Mouse (Mus musculus): ENCODE measurements at regions not wholly inside any gene's neighbourhood (a gene's known extent, or its start where the extent isn't known, plus 50 kb on each side); places are given as distances from the start of the nearest gene placed in this dataset.
"Not testable (repeated sequence)": the region's sequence is repeated elsewhere in the genome, so short reads cannot be mapped to it uniquely, and the experiment has no call there.

DNA sequence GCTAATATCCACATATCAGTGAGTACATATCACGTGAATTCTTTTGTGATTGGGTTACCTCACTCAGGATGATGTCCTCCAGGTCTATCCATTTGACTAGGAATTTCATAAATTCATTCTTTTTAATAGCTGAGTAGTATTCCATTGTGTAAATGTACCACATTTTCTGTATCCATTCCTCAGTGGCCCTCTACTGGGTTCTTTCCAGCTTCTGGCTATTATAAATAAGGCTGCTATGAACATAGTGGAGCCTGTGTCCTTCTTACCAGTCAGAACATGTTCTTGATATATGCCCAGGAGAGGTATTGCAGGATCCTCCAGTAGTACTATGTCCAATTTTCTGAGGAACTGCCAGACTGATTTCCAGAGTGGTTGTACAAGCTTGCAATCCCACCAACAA is 884.0 kb upstream of the Lrrc4c start:
- DNase-seq (ENCODE audit: low spot score in 2 of 2), result not testable (repeated sequence)

DNA sequence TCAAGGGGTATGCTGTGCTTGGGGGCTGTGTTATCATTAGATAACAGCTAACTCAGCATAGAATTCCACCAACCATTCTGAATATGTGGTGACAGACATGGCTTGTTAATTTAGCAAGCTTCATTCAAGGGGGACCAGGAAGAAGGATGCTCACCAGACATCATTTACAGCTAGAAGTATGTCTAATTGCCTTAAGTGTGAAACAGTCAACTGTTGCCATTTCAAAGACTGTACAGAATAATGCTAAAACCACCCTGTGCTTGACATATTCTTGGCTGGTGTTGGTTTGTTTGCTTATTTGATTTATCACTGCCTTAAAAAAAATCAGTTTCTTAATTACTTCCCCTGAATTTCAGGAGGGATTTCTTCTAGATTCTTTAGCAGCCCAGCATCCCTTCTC is 877.0 kb upstream of the Lrrc4c start:
- DNase-seq (ENCODE audit: low spot score in 2 of 2), result no peak

DNA sequence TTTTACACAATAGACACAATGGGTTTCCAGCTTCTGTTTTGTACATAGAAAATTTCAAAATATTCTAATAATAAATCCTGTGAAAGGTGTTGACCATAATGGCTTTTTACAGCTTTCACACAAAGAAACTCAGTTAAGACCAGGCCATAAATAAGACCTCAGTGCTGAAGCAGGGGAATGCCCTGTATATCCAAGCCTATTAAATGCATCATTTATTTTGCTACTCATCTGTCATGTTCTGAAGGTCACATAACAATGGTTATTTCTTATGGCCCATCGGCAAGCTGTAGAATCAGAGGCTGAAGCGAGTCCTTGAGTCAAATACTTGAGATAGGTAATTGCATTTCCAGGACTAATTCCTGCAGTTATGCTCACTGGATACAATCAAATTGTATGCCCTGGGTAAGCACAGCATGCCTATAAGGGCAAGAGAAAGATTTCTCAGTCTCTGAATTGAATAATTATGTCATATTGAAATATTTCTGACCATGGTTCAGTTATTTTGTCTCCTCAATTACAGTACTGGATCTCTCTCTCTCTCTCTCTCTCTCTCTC is 874.6 kb upstream of the Lrrc4c start:
- no peak for DNase-seq (ENCODE audit: low spot score in 2 of 2)

DNA sequence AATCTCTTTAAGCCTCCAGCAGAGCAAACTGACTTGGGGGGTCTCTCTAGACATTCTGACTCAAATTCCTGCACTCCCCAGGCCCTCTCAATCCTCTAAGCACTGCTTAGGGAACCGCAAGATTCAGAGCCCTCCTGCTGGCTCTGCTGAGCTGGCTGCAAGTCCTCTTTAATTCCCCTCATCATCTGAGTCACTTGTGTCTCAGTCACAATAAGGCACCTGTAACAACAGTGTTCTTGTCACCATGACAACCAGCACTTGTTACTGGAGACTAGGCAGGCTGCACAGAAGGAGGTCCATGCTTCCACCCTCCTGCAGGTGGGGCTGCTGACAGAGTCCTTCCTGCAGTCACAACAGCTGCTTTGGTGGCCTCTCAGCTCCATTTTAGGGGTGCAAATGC is 869.1 kb upstream of the Lrrc4c start:
- peak in 1 of 2 experiments; percentile 2 for DNase-seq (ENCODE audit: low spot score in 2 of 2)

DNA sequence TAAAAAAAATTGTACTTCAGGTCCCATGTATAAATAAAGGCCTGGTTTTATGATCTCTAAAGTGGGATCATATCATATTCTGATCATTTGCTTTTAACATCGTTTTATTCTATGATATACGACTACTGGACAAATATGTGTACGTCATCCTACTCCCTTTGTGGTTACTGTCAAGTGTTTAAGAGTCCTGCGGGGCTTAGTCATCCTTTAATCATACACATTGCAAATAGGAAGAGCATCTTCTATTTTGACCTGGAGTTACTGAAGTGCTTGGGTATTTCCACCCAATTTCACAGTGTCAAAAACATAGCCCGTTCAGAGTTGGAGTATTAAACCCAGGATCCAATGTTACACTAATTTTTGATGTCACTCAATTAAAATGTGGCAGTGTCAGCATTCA is 838.1 kb upstream of the Lrrc4c start:
- no peak for DNase-seq (ENCODE audit: low spot score in 2 of 2)

DNA sequence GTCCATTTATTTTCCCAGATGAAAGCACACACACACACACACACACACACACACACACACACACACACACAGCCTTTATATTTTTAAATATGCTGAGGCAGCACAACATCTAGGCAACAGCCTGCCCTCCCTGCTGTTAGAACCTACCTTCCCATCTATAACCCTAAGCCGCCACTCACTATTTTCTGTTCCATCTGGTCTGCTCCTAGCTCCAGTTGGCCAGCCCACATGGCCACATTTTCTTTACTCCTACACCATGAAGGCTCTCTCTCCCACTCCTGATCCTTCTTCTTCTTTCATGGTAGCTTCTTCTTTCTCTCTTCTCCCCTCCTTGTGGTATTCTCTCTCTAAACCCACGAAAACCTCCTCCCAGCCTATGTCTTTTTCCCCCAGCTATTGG is 834.6 kb upstream of the Lrrc4c start:
- DNase-seq (ENCODE audit: low spot score in 2 of 2), result peak in 1 of 2 experiments; percentile 3

DNA sequence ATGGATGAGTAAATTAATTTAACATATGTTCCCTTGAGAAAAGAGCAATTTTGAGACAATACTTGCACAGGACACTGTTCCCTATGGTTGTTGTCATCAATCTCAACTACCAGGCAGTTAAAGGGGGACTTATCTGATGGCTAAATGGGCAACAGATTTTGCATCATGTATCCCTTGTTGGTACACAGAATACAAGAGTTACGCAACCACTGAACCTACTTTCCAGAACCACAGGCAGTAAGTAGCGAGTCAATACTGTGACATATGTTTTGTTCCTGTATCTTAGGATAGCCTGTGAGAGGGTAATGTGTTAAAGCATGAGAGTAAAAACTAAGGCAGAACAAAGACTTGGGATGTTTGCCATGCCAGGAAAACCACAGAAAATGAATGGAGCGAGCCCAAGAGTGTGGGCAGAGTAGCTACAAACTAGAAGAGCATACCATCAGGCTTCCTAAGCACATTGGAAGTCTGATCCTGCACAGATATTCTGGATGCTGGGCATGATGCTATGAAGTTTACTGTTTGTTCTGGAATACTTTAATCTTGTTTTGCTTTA is 830.3 kb upstream of the Lrrc4c start:
- peak in 1 of 2 experiments; percentile 12 for DNase-seq (ENCODE audit: low spot score in 2 of 2)

DNA sequence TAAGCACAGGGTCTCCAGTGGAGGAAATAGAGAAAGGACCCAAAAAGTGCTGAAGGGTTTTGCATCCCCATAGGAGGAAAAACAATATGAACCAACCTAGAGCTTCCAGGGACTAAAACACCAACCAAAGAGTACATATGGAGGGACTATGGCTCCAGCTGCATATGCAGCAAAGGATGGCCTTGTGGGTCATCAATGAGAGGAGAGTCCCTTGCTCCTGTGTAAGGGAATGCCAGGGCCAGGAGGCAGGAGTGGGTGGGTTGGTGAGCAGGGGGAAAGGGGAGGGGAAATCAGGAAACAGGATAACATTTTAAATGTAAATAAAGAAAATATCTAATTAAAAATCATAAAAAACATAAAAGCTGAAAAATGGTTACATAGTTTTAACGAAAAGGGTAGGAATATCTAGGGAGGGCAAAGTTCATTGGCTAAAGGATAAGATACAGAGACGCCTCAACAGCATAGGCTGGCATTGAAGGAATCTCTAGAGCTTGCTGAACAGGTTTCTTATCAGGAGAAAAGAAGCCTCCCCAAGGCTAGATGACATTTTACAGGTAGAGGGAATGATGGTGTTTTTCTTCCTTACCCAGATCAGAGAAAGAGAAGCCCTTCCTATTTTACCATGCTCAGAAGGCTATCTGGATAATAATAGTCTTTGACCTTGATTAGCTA is 823.8 kb upstream of the Lrrc4c start:
- no peak for DNase-seq (ENCODE audit: low spot score in 2 of 2)

DNA sequence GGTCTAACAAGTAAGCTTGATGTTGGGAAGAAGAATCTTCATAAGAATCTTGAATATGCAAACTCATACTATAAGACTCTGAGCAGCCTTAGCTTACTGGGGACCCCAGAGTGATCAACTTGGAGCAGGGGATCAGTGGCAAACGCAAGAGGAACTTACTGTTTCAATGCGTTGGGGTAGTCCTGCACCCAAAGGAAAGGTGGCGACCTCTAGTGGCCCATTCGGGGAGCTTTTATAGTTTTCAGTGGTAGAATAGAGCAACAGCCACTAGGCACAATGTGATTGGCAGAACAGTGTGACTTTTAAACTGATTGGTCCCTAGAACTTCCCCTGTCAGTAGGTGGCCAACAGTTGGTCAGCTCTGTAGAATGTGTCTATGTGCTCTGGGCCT is 823.3 kb upstream of the Lrrc4c start:
- DNase-seq (ENCODE audit: low spot score in 2 of 2), result no peak

DNA sequence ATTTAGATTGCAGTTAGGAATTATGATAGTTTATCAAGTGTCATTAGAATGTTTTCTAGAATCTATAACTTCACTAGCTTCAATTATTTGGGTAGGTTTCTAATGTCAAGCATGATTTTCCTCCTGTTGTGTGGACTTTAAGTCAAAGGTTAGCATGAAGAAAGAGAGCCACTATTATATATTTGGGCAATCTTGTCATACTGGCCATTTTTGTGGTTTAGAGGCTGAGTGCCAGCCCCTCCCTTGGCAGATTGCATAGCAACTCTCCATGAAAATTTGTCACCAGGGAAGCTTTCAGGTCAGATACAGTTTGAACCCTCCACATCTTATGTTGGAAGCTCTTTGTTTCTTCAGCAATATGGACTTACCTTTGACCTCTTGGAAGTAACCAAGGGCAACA is 806.7 kb upstream of the Lrrc4c start:
- DNase-seq (ENCODE audit: low spot score in 2 of 2), result no peak

DNA sequence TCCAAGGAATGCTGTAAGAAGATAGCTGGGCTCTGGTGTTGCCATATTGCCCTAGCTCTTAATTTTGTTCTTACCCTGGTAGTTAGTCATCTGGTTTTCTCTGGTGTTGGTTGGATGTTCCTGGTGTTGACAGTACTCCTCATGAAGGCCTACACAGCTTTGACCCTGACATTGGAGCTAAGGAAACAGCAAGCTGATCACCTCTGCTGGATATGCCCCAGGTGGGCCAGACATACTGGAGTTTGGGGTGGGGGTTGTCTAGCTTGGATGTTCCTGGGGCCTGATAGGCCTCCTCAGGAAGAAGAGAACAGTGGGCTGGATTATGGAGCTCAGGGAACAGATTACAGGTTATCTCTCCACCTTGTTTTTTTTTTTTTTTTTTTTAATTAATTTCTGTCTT is 796.3 kb upstream of the Lrrc4c start:
- no peak for DNase-seq (ENCODE audit: low spot score in 2 of 2)

DNA sequence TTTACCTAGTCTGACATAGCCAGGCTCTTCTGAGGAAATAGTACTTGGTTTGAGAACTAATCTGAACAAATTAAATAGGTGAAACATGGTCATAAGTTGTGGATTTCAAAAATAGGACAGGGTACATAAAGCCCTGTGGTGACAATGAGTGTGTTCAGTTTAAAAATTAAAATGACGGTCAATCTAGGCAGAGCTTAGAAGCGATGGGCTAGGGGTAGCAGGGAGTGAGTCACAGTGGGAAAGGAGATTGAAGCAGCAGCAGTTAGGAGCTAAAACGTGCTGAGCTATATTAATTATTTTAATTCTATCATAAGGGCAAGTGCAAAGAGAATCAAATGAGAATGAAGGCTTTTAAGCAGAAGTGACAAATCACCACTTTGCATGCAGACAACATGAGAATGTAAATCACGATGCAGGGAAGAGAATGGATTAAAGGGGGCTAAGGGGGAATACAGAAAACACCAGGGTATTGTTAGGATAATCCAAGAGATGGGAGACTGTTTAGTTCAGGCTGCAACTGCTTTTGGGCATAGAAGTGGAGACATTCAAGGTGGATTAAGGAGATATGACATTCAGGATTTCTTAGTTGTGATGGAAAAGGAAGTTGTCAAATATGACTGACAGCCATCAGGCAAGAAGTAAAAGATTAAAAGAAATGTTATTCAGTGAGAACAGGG is 793.2 kb upstream of the Lrrc4c start:
- DNase-seq (ENCODE audit: low spot score in 2 of 2), result no peak

DNA sequence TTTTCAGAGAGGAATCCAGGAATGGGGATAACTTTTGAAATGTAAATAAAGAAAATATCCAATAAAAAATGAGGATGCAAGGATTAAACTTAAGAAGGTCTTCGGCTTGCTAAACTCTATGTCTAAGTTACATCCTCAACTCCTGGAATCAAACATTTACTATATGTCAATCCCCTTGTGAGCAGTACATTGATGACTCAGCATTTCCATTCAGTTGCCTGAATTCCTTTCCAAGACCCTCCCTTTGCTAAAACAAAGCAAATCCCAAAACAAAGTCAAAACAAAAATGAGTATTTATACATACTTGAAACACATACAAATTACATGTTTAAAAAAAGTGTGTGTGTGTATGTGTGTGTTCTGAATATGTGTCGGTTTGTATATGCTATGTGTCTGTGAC is 753.9 kb upstream of the Lrrc4c start:
- DNase-seq (ENCODE audit: low spot score in 2 of 2), result no peak

DNA sequence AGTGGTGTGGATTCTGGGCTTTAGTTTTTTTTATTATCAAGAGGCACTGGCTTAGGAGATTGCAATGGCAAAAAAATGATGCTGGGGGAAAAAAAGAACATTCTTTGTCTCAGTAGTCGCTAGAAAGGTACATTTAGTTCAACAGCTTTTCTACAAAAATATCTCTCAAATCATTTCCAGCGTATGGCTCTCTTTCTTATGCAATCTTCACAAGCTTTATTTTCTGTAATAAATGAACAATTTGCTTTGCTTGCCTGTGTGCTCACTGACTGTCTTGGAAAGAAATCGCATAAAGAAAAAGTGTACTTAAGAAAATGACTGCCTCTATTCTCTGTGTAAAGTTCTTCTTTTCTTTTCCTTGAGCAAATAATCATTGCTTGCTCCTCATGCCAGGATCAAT is 742.1 kb upstream of the Lrrc4c start:
- no peak for DNase-seq (ENCODE audit: low spot score in 2 of 2)

DNA sequence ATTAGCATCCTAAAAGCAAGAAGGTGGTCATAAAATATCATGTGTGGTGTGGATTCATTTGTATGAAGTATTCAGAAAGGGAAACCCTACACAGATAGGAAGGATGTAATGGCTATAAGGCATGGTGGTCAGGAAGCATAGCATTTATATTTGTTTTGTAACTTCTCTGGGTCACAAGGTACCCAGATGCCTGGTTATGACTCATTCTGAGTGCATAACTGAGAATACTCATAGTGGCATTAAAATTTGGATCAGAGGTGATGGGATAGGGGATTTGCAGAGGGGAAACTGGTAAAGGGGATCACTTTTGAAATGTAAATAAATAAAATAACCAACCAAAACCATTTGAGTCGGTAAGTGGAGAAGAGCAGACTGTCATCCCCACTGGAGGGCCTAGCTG is 738.8 kb upstream of the Lrrc4c start:
- no peak for DNase-seq (ENCODE audit: low spot score in 2 of 2)

DNA sequence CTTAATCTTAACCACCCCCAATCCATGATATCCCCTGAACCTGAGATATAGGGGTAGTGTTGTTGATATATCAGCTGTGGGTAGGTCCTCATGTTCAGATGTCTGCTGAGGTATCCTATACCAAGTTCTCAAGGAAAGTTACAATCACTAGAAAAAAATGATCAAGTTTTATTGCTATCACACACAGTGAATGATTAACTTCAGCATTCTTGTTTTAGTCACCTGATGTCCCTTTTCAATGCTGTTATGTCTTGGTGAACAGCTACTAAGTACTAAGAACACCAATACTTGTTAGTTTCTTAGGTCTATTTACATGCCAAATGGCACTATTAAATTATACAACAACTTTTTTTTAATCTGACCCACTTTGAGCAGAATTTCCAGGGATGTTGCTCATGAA is 732.0 kb upstream of the Lrrc4c start:
- DNase-seq (ENCODE audit: low spot score in 2 of 2), result no peak

DNA sequence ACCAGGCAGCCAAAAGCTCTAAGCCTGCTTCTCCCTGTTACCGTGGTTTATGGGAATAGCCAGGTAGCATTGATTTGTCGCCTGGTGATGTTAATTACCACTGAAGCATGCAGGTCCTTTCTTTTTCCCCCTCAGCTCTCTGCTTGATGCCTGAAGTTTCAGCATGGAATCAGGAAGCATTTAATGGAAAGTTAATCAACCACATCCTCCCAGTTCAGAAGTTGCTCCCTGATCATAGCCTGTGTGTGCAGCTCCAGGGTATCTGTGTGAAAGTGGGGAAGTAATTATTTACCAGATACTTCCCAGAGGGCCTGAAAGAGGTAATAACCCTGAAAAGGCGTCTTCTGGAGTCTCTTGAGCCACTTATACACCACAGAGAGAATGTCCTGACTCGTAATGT is 730.9 kb upstream of the Lrrc4c start:
- no peak for DNase-seq (ENCODE audit: low spot score in 2 of 2)

DNA sequence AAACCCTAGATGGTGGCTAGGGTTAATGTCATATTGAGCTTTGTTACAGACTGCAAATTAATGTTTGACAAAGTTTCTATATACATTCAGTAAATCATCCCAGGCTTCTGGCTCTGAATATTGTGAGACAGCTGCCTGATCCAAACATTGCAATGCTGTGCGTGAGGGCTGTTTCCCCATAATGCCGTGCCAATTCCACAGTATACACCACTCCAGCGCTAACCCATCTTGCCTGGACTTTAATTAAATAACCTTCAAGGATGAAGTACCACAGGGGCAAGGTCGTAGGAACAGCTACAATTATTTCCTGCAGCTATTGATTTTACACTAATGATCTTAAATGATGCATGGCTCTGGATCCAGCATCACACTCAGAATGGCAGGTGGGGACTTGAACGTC is 704.6 kb upstream of the Lrrc4c start:
- no peak for DNase-seq (ENCODE audit: low spot score in 2 of 2)

DNA sequence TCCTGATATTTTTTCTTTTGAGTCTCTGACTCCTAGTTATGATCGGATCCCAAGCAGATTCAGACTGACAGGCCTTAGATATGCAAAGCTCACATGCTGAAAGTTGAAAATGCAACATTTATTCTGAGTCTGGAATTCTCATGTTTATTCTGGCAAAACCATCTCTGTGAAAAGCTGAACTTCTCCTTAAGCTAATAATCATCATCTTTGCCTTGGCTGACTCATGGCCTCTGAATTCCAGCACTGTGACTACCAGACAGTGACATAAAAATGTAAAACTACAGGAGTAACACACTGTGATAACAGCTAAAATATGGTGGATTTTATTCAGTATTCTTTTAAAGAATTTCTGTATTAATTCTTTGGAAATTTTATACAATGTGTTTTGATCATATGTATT is 680.4 kb upstream of the Lrrc4c start:
- no peak for DNase-seq (ENCODE audit: low spot score in 2 of 2)

DNA sequence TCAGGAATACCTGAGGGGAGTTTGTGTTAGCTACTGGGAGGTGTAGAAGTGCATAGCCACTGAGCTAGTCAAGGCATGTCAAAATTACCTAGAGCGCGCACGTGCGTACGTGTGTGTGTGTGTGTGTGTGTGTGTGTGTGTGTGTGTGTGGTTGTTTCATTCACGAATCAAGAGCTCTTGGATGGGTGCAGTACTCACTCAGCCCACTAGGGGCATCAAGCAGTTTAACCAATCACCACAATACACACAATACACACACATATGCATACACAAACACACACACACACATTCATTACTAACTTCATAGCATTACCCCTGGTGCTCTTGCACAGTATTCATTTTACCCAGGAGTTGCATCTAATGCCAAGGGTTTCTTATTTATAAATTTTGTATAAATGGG is 643.6 kb upstream of the Lrrc4c start:
- no peak for DNase-seq (ENCODE audit: low spot score in 2 of 2)

DNA sequence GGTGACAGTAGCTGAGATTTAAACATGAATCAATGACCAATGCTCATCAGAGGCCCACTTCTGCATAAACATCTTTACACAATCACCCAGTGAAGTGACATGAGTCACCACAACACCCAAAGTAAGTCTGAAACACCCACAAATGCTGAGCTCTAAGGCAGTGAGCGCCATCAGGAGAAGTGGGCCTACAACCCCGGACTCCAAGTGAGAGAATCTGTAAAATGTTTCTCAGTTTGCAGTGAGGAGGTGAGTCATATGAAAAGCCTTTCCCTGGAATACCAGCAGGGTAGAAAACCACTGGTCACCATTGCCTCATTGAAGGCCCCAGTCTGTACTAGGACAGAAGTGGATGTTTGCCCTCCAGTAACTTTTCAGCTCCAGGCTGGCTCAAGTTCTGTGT is 602.6 kb upstream of the Lrrc4c start:
- no peak for DNase-seq (ENCODE audit: low spot score in 2 of 2)

Data from right cerebral cortex, postnatal 36 days (tissue).